Mouse (Mus musculus): ENCODE measurements around the gene Lipe. TPM values are rescaled to one million over a fixed set of nuclear protein-coding genes. Genes with fewer than 3 reads are reported as not detected.
"Not testable (repeated sequence)": the region's sequence is repeated elsewhere in the genome, so short reads cannot be mapped to it uniquely, and the experiment has no call there.

The Lipe gene
- polyA plus RNA-seq, 1 experiment, result 254 TPM

DNA sequence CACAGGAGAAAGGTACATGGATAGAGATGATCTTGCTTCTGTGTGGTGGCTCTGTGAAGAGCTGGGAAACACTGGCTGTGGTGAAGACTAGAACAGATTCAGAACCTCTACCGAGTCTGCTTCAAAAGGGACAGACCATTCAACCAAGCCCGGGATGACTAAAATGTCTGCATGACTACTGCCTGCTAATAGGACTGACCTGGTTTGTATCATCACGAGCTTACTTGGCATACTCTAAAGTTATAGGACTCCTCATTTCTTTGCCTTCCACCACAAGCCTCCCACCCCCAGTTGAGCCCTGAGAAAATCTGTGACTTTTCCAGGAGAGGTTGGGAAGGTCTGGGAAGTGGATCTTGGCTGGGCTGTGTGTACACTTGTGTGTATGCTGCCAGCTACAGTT, 13.4 kb upstream of the Lipe start:
- TF ChIP-seq POLR2A (IDR thresholded peaks at IDR 0.05; ENCODE audit: control insufficient read depth, low read depth, low read length) (no peak), CTCF (IDR thresholded peaks at IDR 0.05; ENCODE audit: control insufficient read depth, insufficient read depth, insufficient replicate concordance, low read depth, low read length) (no peak)
- H3K36me3 ChIP-seq (ENCODE audit: control insufficient read depth, insufficient read depth, low read length), result no peaks in the 10 kb centered on the region
- no peaks in the 10 kb centered on the region for H3K27me3 ChIP-seq (ENCODE audit: control insufficient read depth, insufficient read depth, low read length)
- no peak overlapping the region for H3K27ac ChIP-seq (ENCODE audit: control insufficient read depth, insufficient read depth, low read depth, low read length)
- H3K4me3 ChIP-seq (ENCODE audit: control insufficient read depth, low read depth, low read length), result no peak overlapping the region
- no peaks in the 10 kb centered on the region for H3K4me1 ChIP-seq (ENCODE audit: control insufficient read depth, insufficient read depth, low read length)

DNA sequence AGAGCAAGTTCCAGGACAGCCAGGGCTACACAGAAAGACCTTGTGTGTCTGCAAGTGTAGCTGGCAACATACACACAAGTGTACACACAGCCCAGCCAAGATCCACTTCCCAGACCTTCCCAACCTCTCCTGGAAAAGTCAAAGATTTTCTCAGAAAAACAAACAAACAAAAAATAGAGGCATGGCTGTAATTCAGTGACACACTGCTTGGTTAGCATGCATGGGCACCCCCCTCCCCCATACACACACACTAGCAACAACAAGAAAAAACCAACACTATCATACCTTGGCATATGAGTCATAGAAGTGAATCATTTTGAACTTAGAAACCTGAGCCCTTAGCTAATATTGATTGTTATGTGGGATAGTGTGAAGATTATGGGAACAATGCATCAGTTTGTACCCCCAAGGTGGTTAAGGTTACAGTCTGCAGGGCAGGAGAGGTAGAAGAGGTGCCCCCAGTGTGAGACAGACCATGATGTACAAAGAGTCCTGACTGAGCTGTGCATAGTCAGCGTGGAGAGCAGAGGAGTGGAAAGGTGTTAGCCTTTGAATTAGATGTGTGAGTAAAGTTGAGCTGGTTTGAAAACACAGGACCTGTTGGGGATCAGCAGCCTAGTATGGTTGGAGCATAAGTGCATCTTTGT, 12.6 kb upstream of the Lipe start:
- no peak for TF ChIP-seq CTCF (IDR thresholded peaks at IDR 0.05; ENCODE audit: control insufficient read depth, insufficient read depth, insufficient replicate concordance, low read depth, low read length)
- TF ChIP-seq POLR2A (IDR thresholded peaks at IDR 0.05; ENCODE audit: control insufficient read depth, low read depth, low read length), result no peak
- peaks cover 2% of the 10 kb centered on the region; the same call in 1 of the 2 replicates for H3K36me3 ChIP-seq (ENCODE audit: control insufficient read depth, insufficient read depth, low read length)
- H3K4me3 ChIP-seq (ENCODE audit: control insufficient read depth, low read depth, low read length), result no peak overlapping the region
- H3K27me3 ChIP-seq (ENCODE audit: control insufficient read depth, insufficient read depth, low read length), result no peaks in the 10 kb centered on the region
- H3K4me1 ChIP-seq (ENCODE audit: control insufficient read depth, insufficient read depth, low read length), result no peaks in the 10 kb centered on the region
- no peak overlapping the region for H3K27ac ChIP-seq (ENCODE audit: control insufficient read depth, insufficient read depth, low read depth, low read length)

DNA sequence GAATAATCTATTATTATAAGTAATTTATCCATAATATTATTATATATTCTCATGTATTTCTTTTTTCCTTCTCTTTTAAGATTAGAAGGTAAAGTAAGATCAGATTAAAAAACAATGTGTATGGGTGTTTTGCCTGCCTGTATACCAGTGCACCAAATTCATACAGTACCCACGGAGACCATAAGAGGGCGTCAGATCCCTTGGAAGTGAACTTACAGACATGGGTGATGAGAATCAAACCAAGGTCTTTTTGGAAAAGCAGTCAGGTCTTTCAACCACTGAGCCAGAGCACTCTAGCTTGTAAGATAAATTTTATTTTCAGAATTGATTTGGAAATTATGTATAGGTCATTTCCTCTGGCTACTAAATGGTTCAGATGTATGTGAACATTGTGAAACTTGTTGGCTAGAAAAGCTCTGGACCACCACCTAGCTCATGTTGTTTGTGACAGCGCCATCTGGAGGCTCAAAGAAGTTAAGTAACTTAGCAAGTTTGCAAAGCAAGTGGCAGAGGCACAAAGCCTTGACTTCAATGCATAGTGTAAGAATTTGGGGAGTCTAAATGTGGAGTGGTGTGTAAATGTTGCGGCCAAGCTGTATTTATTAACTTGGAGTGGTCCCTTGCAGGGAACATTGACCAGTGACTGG, 10.7 kb upstream of the Lipe start:
- Histone ChIP-seq H3K36me3 (ENCODE audit: control insufficient read depth, insufficient read depth, low read length) (peaks cover 2% of the 10 kb centered on the region; the same call in 1 of the 2 replicates), H3K4me3 (ENCODE audit: control insufficient read depth, low read depth, low read length) (no peak overlapping the region), H3K4me1 (ENCODE audit: control insufficient read depth, insufficient read depth, low read length) (no peaks in the 10 kb centered on the region), H3K27ac (ENCODE audit: control insufficient read depth, insufficient read depth, low read depth, low read length) (no peak overlapping the region), H3K27me3 (ENCODE audit: control insufficient read depth, insufficient read depth, low read length) (no peaks in the 10 kb centered on the region)
- TF ChIP-seq CTCF (IDR thresholded peaks at IDR 0.05; ENCODE audit: control insufficient read depth, insufficient read depth, insufficient replicate concordance, low read depth, low read length), result no peak
- no peak for TF ChIP-seq POLR2A (IDR thresholded peaks at IDR 0.05; ENCODE audit: control insufficient read depth, low read depth, low read length)

DNA sequence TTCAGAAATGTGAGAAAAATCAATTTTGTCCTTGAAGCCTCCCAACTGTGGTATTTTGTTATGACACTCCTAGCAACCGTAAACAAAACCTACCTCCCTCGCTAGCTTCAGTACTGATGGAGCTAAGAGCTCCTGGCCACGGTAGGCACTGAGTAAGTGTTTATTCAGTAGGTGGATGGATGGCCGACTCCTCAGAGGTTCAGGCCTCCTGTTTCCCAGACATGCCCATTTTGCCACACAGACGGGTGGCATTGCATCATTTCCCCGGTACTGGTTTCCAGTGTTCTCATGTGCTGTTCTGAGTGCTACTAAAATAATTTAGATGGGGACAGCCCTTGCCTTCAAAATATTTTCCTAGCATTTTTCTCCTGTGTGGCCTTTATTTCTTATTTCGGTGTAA, 8.0 kb upstream of the Lipe start:
- Histone ChIP-seq H3K4me3 (ENCODE audit: control insufficient read depth, low read depth, low read length) (no peak overlapping the region), H3K36me3 (ENCODE audit: control insufficient read depth, insufficient read depth, low read length) (peaks cover 2% of the 10 kb centered on the region; the same call in 1 of the 2 replicates), H3K4me1 (ENCODE audit: control insufficient read depth, insufficient read depth, low read length) (no peaks in the 10 kb centered on the region), H3K27me3 (ENCODE audit: control insufficient read depth, insufficient read depth, low read length) (no peaks in the 10 kb centered on the region), H3K27ac (ENCODE audit: control insufficient read depth, insufficient read depth, low read depth, low read length) (no peak overlapping the region)
- TF ChIP-seq CTCF (IDR thresholded peaks at IDR 0.05; ENCODE audit: control insufficient read depth, insufficient read depth, insufficient replicate concordance, low read depth, low read length) (no peak), POLR2A (IDR thresholded peaks at IDR 0.05; ENCODE audit: control insufficient read depth, low read depth, low read length) (no peak)

DNA sequence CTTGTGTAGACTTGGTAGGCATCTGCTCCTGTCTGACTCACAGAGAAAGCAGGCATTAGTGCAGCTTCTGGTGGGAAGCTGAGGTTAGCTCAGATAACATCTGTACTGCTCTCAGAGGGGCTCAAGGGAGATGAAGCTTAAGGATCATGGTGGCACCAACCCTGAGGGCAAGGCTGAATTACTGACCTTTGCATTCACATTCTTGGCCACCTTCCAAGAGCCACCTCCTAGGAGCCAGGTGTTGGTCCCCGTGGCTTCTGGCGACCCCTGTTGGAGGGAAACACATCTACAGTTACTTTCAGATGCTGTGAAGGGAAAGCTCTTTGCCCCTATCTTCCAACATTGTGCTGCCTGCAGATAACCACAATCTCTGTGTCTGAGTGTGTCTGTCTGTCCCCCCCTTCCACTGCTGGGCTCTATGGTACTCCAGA, 4.2 kb upstream of the Lipe start:
- H3K27me3 ChIP-seq (ENCODE audit: control insufficient read depth, insufficient read depth, low read length), result no peaks in the 10 kb centered on the region
- no peak overlapping the region for H3K27ac ChIP-seq (ENCODE audit: control insufficient read depth, insufficient read depth, low read depth, low read length)
- TF ChIP-seq CTCF (IDR thresholded peaks at IDR 0.05; ENCODE audit: control insufficient read depth, insufficient read depth, insufficient replicate concordance, low read depth, low read length) (peak; percentile 28; the same call in 1 of the 2 replicates), POLR2A (IDR thresholded peaks at IDR 0.05; ENCODE audit: control insufficient read depth, low read depth, low read length) (no peak)
- no peaks in the 10 kb centered on the region for H3K4me1 ChIP-seq (ENCODE audit: control insufficient read depth, insufficient read depth, low read length)
- no peak overlapping the region for H3K4me3 ChIP-seq (ENCODE audit: control insufficient read depth, low read depth, low read length)
- H3K36me3 ChIP-seq (ENCODE audit: control insufficient read depth, insufficient read depth, low read length), result peaks cover 2% of the 10 kb centered on the region; the same call in 1 of the 2 replicates

DNA sequence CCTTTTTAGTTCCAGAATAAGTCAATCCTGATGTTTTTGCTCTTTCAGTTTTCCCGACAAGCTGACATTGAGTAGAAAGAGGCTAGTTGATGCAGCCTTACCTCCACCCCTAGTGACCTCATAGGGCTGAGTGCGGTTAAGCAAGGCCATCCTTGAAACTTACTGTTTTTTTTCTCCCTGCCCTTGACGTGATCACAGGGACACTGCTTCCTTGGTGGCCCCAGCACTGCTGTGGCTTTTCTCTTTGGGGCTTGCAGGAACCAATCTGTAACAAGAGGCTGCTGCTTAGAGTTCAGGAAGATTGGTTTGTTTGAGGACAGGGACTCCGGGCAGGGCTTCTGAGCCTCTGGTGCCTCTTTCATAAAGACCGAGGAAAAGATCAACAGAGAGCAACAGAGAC, 3.5 kb upstream of the Lipe start:
- H3K27me3 ChIP-seq (ENCODE audit: control insufficient read depth, insufficient read depth, low read length), result no peaks in the 10 kb centered on the region
- peaks cover 2% of the 10 kb centered on the region for H3K36me3 ChIP-seq (ENCODE audit: control insufficient read depth, insufficient read depth, low read length)
- no peak overlapping the region for H3K4me3 ChIP-seq (ENCODE audit: control insufficient read depth, low read depth, low read length)
- no peak for TF ChIP-seq CTCF (IDR thresholded peaks at IDR 0.05; ENCODE audit: control insufficient read depth, insufficient read depth, insufficient replicate concordance, low read depth, low read length)
- H3K27ac ChIP-seq (ENCODE audit: control insufficient read depth, insufficient read depth, low read depth, low read length), result peak overlapping the region; percentile 25; the same call in 1 of the 2 replicates
- H3K4me1 ChIP-seq (ENCODE audit: control insufficient read depth, insufficient read depth, low read length), result no peaks in the 10 kb centered on the region

DNA sequence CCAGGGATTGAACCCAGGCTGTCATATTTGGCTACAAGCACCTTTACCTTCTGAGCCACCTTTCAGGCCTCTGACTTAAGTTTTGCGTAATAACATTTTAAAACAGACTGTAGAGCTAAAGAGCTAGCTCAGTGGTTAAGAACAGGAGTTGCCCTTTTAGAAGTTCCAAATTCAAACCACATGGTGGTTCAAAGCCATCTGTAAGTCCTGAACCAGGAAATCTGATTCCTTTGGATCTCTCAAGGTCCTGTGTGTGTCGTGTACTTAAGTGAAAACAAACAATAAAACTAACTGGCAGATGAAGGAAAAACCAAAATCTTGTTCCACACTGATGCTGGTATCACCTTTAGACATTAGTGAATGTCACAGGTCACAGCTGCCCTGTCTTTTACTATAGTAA, 3.0 kb upstream of the Lipe start:
- Histone ChIP-seq H3K36me3 (ENCODE audit: control insufficient read depth, insufficient read depth, low read length) (peaks cover 2% of the 10 kb centered on the region), H3K27ac (ENCODE audit: control insufficient read depth, insufficient read depth, low read depth, low read length) (no peak overlapping the region), H3K4me1 (ENCODE audit: control insufficient read depth, insufficient read depth, low read length) (peaks cover under 1% of the 10 kb centered on the region; the same call in 1 of the 2 replicates), H3K4me3 (ENCODE audit: control insufficient read depth, low read depth, low read length) (no peak overlapping the region), H3K27me3 (ENCODE audit: control insufficient read depth, insufficient read depth, low read length) (no peaks in the 10 kb centered on the region)
- no peak for TF ChIP-seq CTCF (IDR thresholded peaks at IDR 0.05; ENCODE audit: control insufficient read depth, insufficient read depth, insufficient replicate concordance, low read depth, low read length)

DNA sequence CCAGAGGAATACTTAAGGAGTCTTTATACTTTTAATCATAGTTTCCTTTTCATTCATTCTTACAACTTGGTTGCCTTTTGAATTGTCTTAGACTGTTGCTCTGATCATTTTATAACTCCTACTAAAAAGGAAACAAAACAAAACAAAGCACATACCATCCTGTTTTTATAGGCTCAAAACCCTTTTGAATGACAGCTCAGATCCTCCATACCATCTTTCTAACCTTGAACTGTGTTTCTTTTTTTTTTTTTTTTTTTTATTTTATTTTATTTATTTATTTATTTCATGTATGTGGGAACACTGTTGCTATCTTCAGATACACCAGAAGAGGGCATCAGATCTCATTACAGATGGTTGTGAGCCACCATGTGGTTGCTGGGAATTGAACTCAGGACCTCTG, 518 bp upstream of the Lipe start:
- not testable (repeated sequence) for H3K27me3 ChIP-seq (ENCODE audit: control insufficient read depth, insufficient read depth, low read length); H3K4me1 ChIP-seq (ENCODE audit: control insufficient read depth, insufficient read depth, low read length); H3K36me3 ChIP-seq (ENCODE audit: control insufficient read depth, insufficient read depth, low read length); H3K27ac ChIP-seq (ENCODE audit: control insufficient read depth, insufficient read depth, low read depth, low read length)
- peak overlapping the region; percentile 44; the same call in 1 of the 2 replicates for H3K4me3 ChIP-seq (ENCODE audit: control insufficient read depth, low read depth, low read length)
